Mouse (Mus musculus) neural tube, embryonic 13.5 days (tissue): ENCODE data around the gene Txlng. TPM values are rescaled to one million over a fixed set of nuclear protein-coding genes. Genes with fewer than 3 reads are reported as not detected.
"Not testable (repeated sequence)": the region's sequence is repeated elsewhere in the genome, so short reads cannot be mapped to it uniquely, and the experiment has no call there.

Source experiments
- ATAC-seq: fragments of 200-750 bp; cut with Nextera tagmentation; 2 replicates; pipeline ENCODE4 v1.8.0; 2017; ENCODE audit warnings: low read depth, mild to moderate bottlenecking, moderate TSS enrichment, moderate library complexity
- H3K27ac ChIP-seq: fragments of 300-500 bp; sonication (generic); replicated peaks from 2 replicates; pipeline ENCODE4 v1.5.1; 2015; ENCODE audit warnings: moderate library complexity, mild to moderate bottlenecking, inconsistent platforms
- H3K27me3 ChIP-seq: fragments of 300-500 bp; sonication (generic); 2 replicates; pipeline ENCODE4 v1.6.1; 2015; ENCODE audit warnings: mild to moderate bottlenecking, inconsistent platforms
- H3K36me3 ChIP-seq: fragments of 300-500 bp; sonication (generic); 2 replicates; pipeline ENCODE4 v1.6.1; 2015; ENCODE audit warnings: mild to moderate bottlenecking, inconsistent platforms
- H3K4me1 ChIP-seq: fragments of 300-500 bp; sonication (generic); replicated peaks from 2 replicates; pipeline ENCODE4 v1.6.1; 2015; ENCODE audit warnings: inconsistent platforms
- H3K4me2 ChIP-seq: fragments of 300-500 bp; sonication (generic); 2 replicates; pipeline ENCODE4 v1.6.1; 2015; ENCODE audit warnings: inconsistent platforms, mild to moderate bottlenecking, moderate library complexity
- H3K4me3 ChIP-seq: fragments of 300-500 bp; sonication (generic); 2 replicates; pipeline ENCODE4 v1.5.1; 2015; ENCODE audit warnings: mild to moderate bottlenecking, inconsistent platforms
- H3K9ac ChIP-seq: fragments of 300-500 bp; sonication (generic); 2 replicates; pipeline ENCODE4 v1.6.1; 2015; ENCODE audit warnings: moderate library complexity, mild to moderate bottlenecking, inconsistent platforms
- H3K9me3 ChIP-seq: fragments of 300-500 bp; sonication (generic); 2 replicates; pipeline ENCODE4 v1.6.1; 2016; ENCODE audit warnings: inconsistent platforms
- WGBS: fragments of 180-500 bp; shearing (Covaris S2); methylation state at CpG from one replicate; pipeline ENCODE4 v1.1.7; 2015; 5-methylcytosine and 5-hydroxymethylcytosine counted together
- polyA plus RNA-seq: library from polyadenylated mRNA; unstranded; fragments of >200 nt; fragmentation: Nextera tagmentation; extraction: Ambion mirVana; gene quantifications from 2 replicates; pipeline ENCODE4 v1.2.1, GENCODE M21; 2015

The Txlng gene
- polyA plus RNA-seq, 1 experiment from 2014 or later: 14.3 TPM

- Histone ChIP-seq H3K4me1 (peaks cover 6% of the 10 kb centered on the region), H3K4me2 (peak overlapping the region; percentile 40), H3K9ac (no peak overlapping the region), H3K27me3 (peaks cover 2% of the 10 kb centered on the region; the same call in 1 of the 2 replicates), H3K9me3 (no peaks in the 10 kb centered on the region), H3K27ac (no peak overlapping the region), H3K36me3 (no peaks in the 10 kb centered on the region), H3K4me3 (peak overlapping the region; percentile 57)
- WGBS: 50% methylated on average over 5 of the region's 5 CpGs
- no peak for ATAC-seq
Observed at GRCm38 (mm10) chrX:162829741-162830140, 487 bp upstream of the Txlng start.

GRCm38 (mm10) chrX:162828783-162829182 is 471 bp downstream of the Txlng start:
- Histone ChIP-seq H3K36me3 (no peaks in the 10 kb centered on the region), H3K4me2 (peak overlapping the region; percentile 77), H3K27ac (0 out of 2 replicates have a peak overlapping the region, but pooled peaks have one; percentile 18), H3K4me3 (peak overlapping the region; percentile 57), H3K9ac (peak overlapping the region; percentile 76), H3K27me3 (peaks cover 2% of the 10 kb centered on the region; the same call in 1 of the 2 replicates), H3K9me3 (no peaks in the 10 kb centered on the region), H3K4me1 (peaks cover 6% of the 10 kb centered on the region)
- ATAC-seq: peak; percentile 72
- 18% methylated on average over 15 of the region's 20 CpGs for WGBS

- Histone ChIP-seq H3K4me2 (peak overlapping the region; percentile 77), H3K9ac (peak overlapping the region; percentile 76), H3K9me3 (no peaks in the 10 kb centered on the region), H3K4me3 (peak overlapping the region; percentile 57), H3K4me1 (peaks cover 6% of the 10 kb centered on the region), H3K27me3 (peaks cover 2% of the 10 kb centered on the region; the same call in 1 of the 2 replicates), H3K36me3 (no peaks in the 10 kb centered on the region), H3K27ac (no peak overlapping the region)
- 50% methylated on average over 6 of the region's 6 CpGs for WGBS
- ATAC-seq: no peak
Observed at GRCm38 (mm10) chrX:162828016-162828415, 1.2 kb downstream of the Txlng start.

- Histone ChIP-seq H3K9ac (no peak overlapping the region), H3K9me3 (no peaks in the 10 kb centered on the region), H3K36me3 (0 out of 2 replicates have a peak, but pooled peaks cover 13% of the 10 kb centered on the region), H3K4me3 (no peak overlapping the region), H3K27me3 (no peaks in the 10 kb centered on the region), H3K4me1 (no peaks in the 10 kb centered on the region), H3K4me2 (no peak overlapping the region), H3K27ac (no peak overlapping the region)
- no peak for ATAC-seq
Observed at GRCm38 (mm10) chrX:162800371-162800770, 28.9 kb downstream of the Txlng start.

GRCm38 (mm10) chrX:162791392-162791791 is 37.9 kb downstream of the Txlng start:
- ATAC-seq, H3K4me3 ChIP-seq, H3K4me2 ChIP-seq, H3K9ac ChIP-seq, H3K27ac ChIP-seq, H3K4me1 ChIP-seq, H3K36me3 ChIP-seq, H3K9me3 ChIP-seq, H3K27me3 ChIP-seq: not testable (repeated sequence)
- 83% methylated on average over 5 of the region's 5 CpGs for WGBS

- no peaks in the 10 kb centered on the region for H3K9me3 ChIP-seq
- ATAC-seq: no peak
- H3K27ac ChIP-seq: no peak overlapping the region
- 76% methylated on average over 1 of the region's 1 CpGs for WGBS
- H3K4me2 ChIP-seq: no peak overlapping the region
- no peak overlapping the region for H3K9ac ChIP-seq
- H3K4me3 ChIP-seq: no peak overlapping the region
- H3K36me3 ChIP-seq: peaks cover 14% of the 10 kb centered on the region
- H3K27me3 ChIP-seq: peaks cover 11% of the 10 kb centered on the region; the same call in 1 of the 2 replicates
- H3K4me1 ChIP-seq: no peaks in the 10 kb centered on the region
Observed at GRCm38 (mm10) chrX:162788372-162788771, 40.9 kb downstream of the Txlng start.

GRCm38 (mm10) chrX:162770726-162771125 is 58.5 kb downstream of the Txlng start:
- Histone ChIP-seq H3K9me3 (no peaks in the 10 kb centered on the region), H3K4me2 (no peak overlapping the region), H3K9ac (no peak overlapping the region), H3K4me1 (no peaks in the 10 kb centered on the region), H3K4me3 (no peak overlapping the region), H3K36me3 (peaks cover 20% of the 10 kb centered on the region; the same call in 1 of the 2 replicates), H3K27ac (no peak overlapping the region), H3K27me3 (no peaks in the 10 kb centered on the region)
- no peak for ATAC-seq
- WGBS: 69% methylated on average over 1 of the region's 1 CpGs

- no peaks in the 10 kb centered on the region for H3K27me3 ChIP-seq
- H3K9ac ChIP-seq: no peak overlapping the region; the same call in 1 of the 2 replicates
- H3K36me3 ChIP-seq: no peaks in the 10 kb centered on the region; the same call in 1 of the 2 replicates
- peaks cover 8% of the 10 kb centered on the region for H3K4me1 ChIP-seq
- H3K4me2 ChIP-seq: peak overlapping the region; percentile 61
- 54% methylated on average over 9 of the region's 9 CpGs for WGBS
- H3K9me3 ChIP-seq: no peaks in the 10 kb centered on the region
- no peak overlapping the region for H3K27ac ChIP-seq
- no peak for ATAC-seq
- peak overlapping the region; percentile 61 for H3K4me3 ChIP-seq
Observed at GRCm38 (mm10) chrX:162761716-162762395, 67.4 kb downstream of the Txlng start.

GRCm38 (mm10) chrX:162760958-162761515 is 68.2 kb downstream of the Txlng start:
- Histone ChIP-seq H3K27me3 (no peaks in the 10 kb centered on the region), H3K36me3 (no peaks in the 10 kb centered on the region; the same call in 1 of the 2 replicates), H3K4me2 (peak overlapping the region; percentile 61), H3K27ac (peak overlapping the region; percentile 90), H3K9ac (peak overlapping the region; percentile 77), H3K9me3 (no peaks in the 10 kb centered on the region), H3K4me1 (peaks cover 8% of the 10 kb centered on the region), H3K4me3 (peak overlapping the region; percentile 61)
- ATAC-seq: peak; percentile 23
- 20% methylated on average over 28 of the region's 50 CpGs for WGBS

GRCm38 (mm10) chrX:162760115-162760942 is 68.9 kb downstream of the Txlng start, which contains the start of gene Rbbp7:
Gene Rbbp7, plus strand, starts transcription at chrX:162760402.
- peak within 1 kb of the TSS; percentile 61 for H3K4me3 ChIP-seq
- no peaks in the 10 kb centered on the region for H3K9me3 ChIP-seq
- peak within 1 kb of the TSS; percentile 92 for H3K27ac ChIP-seq
- no peaks in the 10 kb centered on the region for H3K27me3 ChIP-seq
- 19% methylated on average over 89 of the region's 100 CpGs for WGBS
- H3K9ac ChIP-seq: peak within 1 kb of the TSS; percentile 77
- H3K4me2 ChIP-seq: peak within 1 kb of the TSS; percentile 61
- no peaks in the 10 kb centered on the region; the same call in 1 of the 2 replicates for H3K36me3 ChIP-seq
- peaks cover 8% of the 10 kb centered on the region for H3K4me1 ChIP-seq
- ATAC-seq: peak; percentile 99

GRCm38 (mm10) chrX:162759251-162760114 is 69.8 kb downstream of the Txlng start:
- Histone ChIP-seq H3K9me3 (no peaks in the 10 kb centered on the region), H3K9ac (peak overlapping the region; percentile 64), H3K4me2 (peak overlapping the region; percentile 52), H3K4me1 (peaks cover 8% of the 10 kb centered on the region), H3K4me3 (peak overlapping the region; percentile 61), H3K36me3 (no peaks in the 10 kb centered on the region; the same call in 1 of the 2 replicates), H3K27ac (peak overlapping the region; percentile 92), H3K27me3 (no peaks in the 10 kb centered on the region)
- WGBS: 23% methylated on average over 32 of the region's 32 CpGs
- ATAC-seq: no peak
